Mouse (Mus musculus): ENCODE data around the gene H1f0. TPM values are rescaled to one million over a fixed set of nuclear protein-coding genes. Genes with fewer than 3 reads are reported as not detected.

The H1f0 gene
- polyA plus RNA-seq, 2 experiments = 47.8 to 65.2 TPM

DNA sequence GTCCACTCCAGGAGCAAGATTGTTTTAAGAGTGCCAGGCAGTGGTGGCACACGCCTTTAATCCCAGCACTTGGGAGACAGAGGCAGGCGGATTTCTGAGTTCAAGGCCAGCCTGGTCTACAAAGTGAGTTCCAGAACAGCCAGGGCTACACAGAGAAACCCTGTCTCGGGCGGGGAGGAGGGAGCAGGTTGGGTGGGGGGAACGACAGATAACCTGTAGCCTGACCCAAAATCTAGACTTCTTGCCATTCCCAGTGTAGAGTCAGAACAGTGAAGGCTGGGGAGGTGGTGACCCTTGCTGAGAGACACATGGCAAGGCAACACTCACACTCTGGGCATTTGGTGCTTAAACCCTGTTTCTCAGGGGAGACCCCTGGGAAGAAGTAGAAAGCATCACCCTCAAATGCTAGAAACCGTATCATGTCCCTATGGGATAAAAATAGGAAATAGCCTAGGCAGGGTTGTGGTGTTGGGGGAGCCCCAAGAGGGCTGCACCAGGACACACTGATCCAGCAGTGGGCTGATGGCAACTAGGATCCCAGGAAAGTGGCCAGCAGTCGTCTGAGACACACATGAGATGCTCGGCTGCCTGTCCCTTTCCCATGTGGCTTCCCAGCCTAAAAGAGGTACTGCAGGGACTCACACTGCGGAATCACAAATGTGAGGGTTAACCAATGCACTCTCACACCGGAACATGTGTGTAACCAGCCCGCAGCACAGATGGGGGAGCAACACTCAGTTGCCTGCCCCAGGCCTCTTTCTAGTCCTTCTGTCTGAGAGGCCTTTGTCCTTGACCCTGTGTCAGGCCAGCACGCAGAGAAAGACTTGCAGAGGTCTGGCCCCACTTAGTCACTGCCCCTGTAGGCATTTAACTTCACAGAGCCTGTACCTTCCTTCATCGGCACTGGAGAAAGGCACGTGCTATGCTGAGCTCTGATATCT lies 38.8 kb upstream of the H1f0 start:
- WGBS (ENCODE audit: insufficient replicate concordance) = 75% methylated on average over 14 of the region's 14 CpGs
- no peak overlapping the region for H3K4me2 ChIP-seq (ENCODE audit: low read depth)
- no peak overlapping the region for H3K4me3 ChIP-seq (ENCODE audit: insufficient read depth in 1 of 2, low read depth in 2 of 2, low read length in 2 of 2)
- DNase-seq (ENCODE audit: low read depth in 3 of 3, low spot score in 3 of 3) (no peak), ATAC-seq (ENCODE audit: insufficient read depth) (no peak)
- no peaks in the 10 kb centered on the region for H3K27me3 ChIP-seq (ENCODE audit: control insufficient read depth, insufficient read depth, low read length)
- TF ChIP-seq CTCF (IDR thresholded peaks at IDR 0.05; ENCODE audit: low read depth) = no peak
- no peak for TF ChIP-seq EP300 (IDR thresholded peaks at IDR 0.05; ENCODE audit: low read depth)
- peaks cover 1 to 4% of the 10 kb centered on the region in 2 experiments for H3K4me1 ChIP-seq (replicated peaks; ENCODE audit: control insufficient read depth in 2 of 2, insufficient read depth in 2 of 2, low read length in 1 of 2)
- H3K9ac ChIP-seq (replicated peaks) = no peak overlapping the region
- H3K27ac ChIP-seq = no peak overlapping the region
- H3K9me3 ChIP-seq (ENCODE audit: control insufficient read depth, low read length) = no peaks in the 10 kb centered on the region
- peaks cover 29% of the 10 kb centered on the region for H3K36me3 ChIP-seq (replicated peaks; ENCODE audit: control insufficient read depth, insufficient read depth, low read depth)

DNA sequence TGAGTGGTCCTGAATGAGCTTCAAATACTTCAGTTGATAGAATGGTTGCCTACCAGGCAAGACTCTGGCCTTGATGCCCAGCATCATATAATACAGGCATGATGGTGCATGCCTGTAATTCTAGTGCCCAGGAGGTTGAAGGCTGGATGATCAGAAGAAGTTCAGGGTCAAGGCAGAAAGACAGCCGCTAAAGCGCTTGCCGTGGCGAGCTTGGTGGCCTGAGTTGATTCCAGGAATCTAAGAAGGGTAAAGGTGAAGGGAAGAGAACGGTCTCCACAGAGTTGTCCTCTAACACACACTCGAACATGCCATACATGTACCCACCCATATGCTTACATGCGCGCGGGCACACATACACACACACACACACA lies 38.2 kb upstream of the H1f0 start:
- no peak overlapping the region for H3K9ac ChIP-seq (replicated peaks)
- no peaks in the 10 kb centered on the region for H3K4me1 ChIP-seq (replicated peaks; ENCODE audit: control insufficient read depth in 2 of 2, insufficient read depth in 2 of 2, low read length in 1 of 2)
- WGBS (ENCODE audit: insufficient replicate concordance) = 87% methylated on average over 9 of the region's 9 CpGs
- TF ChIP-seq CTCF (IDR thresholded peaks at IDR 0.05; ENCODE audit: low read depth) = no peak
- no peak for TF ChIP-seq EP300 (IDR thresholded peaks at IDR 0.05; ENCODE audit: low read depth)
- H3K9me3 ChIP-seq (ENCODE audit: control insufficient read depth, low read length) = no peaks in the 10 kb centered on the region
- H3K36me3 ChIP-seq (replicated peaks; ENCODE audit: control insufficient read depth, insufficient read depth, low read depth) = peaks cover 35% of the 10 kb centered on the region
- no peak for DNase-seq (ENCODE audit: low read depth in 3 of 3, low spot score in 3 of 3)
- H3K27me3 ChIP-seq (ENCODE audit: control insufficient read depth, insufficient read depth, low read length) = no peaks in the 10 kb centered on the region
- H3K4me3 ChIP-seq (ENCODE audit: insufficient read depth in 1 of 2, low read depth in 2 of 2, low read length in 2 of 2) = no peak overlapping the region
- no peak overlapping the region for H3K27ac ChIP-seq
- H3K4me2 ChIP-seq (ENCODE audit: low read depth) = no peak overlapping the region
- ATAC-seq (ENCODE audit: insufficient read depth) = no peak

DNA sequence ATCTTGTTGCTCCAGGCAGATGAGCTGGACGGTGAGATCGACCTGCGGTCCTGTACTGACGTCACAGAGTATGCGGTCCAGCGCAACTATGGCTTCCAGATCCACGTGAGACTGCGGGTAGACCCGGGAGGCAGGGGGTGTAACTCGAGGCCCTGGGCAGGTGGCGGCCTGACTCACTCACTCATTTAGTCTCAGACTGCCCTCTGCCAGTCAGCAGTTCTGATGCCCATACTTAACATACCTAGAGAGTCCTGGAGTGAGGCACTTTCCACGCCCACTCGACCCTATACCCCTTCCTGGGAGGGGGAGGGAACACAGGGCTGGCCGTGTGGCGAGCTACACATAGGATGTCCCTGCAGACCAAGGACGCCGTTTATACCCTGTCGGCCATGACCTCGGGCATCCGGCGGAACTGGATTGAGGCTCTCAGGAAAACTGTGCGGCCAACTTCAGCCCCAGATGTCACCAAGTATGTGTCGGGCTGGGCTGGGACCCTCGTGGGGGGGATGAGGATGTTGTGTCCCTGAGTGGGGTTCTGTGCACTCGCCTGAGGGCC lies 37.2 kb upstream of the H1f0 start:
- H3K27ac ChIP-seq = no peak overlapping the region
- H3K4me3 ChIP-seq (ENCODE audit: insufficient read depth in 1 of 2, low read depth in 2 of 2, low read length in 2 of 2) = no peak overlapping the region
- H3K9ac ChIP-seq (replicated peaks) = no peak overlapping the region
- no peaks in the 10 kb centered on the region for H3K9me3 ChIP-seq (ENCODE audit: control insufficient read depth, low read length)
- H3K27me3 ChIP-seq (ENCODE audit: control insufficient read depth, insufficient read depth, low read length) = no peaks in the 10 kb centered on the region
- ATAC-seq (ENCODE audit: insufficient read depth) (no peak), DNase-seq (ENCODE audit: low read depth in 3 of 3, low spot score in 3 of 3) (no peak)
- TF ChIP-seq CTCF (IDR thresholded peaks at IDR 0.05; ENCODE audit: low read depth) (no peak), EP300 (IDR thresholded peaks at IDR 0.05; ENCODE audit: low read depth) (no peak)
- H3K36me3 ChIP-seq (replicated peaks; ENCODE audit: control insufficient read depth, insufficient read depth, low read depth) = peaks cover 37% of the 10 kb centered on the region
- no peak overlapping the region for H3K4me2 ChIP-seq (ENCODE audit: low read depth)
- 88% methylated on average over 25 of the region's 25 CpGs for WGBS (ENCODE audit: insufficient replicate concordance)
- H3K4me1 ChIP-seq (replicated peaks; ENCODE audit: control insufficient read depth in 2 of 2, insufficient read depth in 2 of 2, low read length in 1 of 2) = peaks cover 0 to 2% of the 10 kb centered on the region in 2 experiments; a peak in 2 of 4 replicates

DNA sequence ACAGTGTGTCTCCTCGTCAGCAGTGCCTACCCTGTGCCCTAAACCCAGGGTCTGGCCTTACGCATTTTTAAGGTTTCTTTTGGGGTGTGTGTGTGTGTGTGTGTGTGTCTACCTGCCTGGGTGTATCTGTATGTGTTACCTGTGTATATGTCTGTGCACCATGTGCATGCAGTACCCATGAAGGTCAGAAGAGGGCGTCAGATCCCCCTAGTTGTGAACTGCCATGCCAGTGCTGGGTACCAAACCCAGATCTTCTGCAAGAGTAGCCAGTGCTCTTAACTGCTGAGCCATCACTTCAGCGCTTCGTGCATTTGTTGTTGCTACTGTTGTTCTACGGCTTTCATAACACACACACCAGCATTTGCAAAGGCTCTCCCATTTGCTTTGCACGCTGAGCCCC lies 36.0 kb upstream of the H1f0 start:
- TF ChIP-seq CTCF (IDR thresholded peaks at IDR 0.05; ENCODE audit: low read depth) (peak; percentile 55), EP300 (IDR thresholded peaks at IDR 0.05; ENCODE audit: low read depth) (no peak)
- Histone ChIP-seq H3K9me3 (ENCODE audit: control insufficient read depth, low read length) (no peaks in the 10 kb centered on the region), H3K4me3 (ENCODE audit: insufficient read depth in 1 of 2, low read depth in 2 of 2, low read length in 2 of 2) (no peak overlapping the region), H3K27me3 (ENCODE audit: control insufficient read depth, insufficient read depth, low read length) (no peaks in the 10 kb centered on the region), H3K27ac (no peak overlapping the region), H3K9ac (replicated peaks) (no peak overlapping the region), H3K36me3 (replicated peaks; ENCODE audit: control insufficient read depth, insufficient read depth, low read depth) (peaks cover 37% of the 10 kb centered on the region), H3K4me2 (ENCODE audit: low read depth) (no peak overlapping the region), H3K4me1 (replicated peaks; ENCODE audit: control insufficient read depth in 2 of 2, insufficient read depth in 2 of 2, low read length in 1 of 2) (peaks cover 0 to 3% of the 10 kb centered on the region in 2 experiments; a peak in 2 of 4 replicates)
- 81% methylated on average over 7 of the region's 7 CpGs for WGBS (ENCODE audit: insufficient replicate concordance)
- no peak for DNase-seq (ENCODE audit: low read depth in 3 of 3, low spot score in 3 of 3)
- no peak for ATAC-seq (ENCODE audit: insufficient read depth)

DNA sequence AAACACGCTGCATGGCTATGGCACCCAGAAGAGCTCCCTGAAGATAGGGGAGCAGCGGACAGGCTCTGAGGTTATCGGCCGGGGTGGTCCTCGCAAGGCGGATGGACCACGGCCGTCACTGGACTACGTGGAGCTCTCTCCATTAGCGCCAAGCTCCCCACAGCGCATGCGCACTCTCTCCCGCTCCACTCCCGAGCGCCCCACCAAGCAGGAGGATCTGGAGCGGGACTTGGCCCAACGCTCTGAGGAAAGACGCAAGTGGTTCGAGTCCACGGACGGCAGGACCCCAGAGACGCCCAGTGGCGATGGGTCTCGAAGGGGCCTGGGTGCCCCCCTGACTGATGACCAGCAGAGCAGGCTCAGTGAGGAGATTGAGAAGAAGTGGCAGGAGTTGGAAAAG lies 35.3 kb upstream of the H1f0 start:
- no peak for TF ChIP-seq CTCF (IDR thresholded peaks at IDR 0.05; ENCODE audit: low read depth)
- no peak for TF ChIP-seq EP300 (IDR thresholded peaks at IDR 0.05; ENCODE audit: low read depth)
- H3K27me3 ChIP-seq (ENCODE audit: control insufficient read depth, insufficient read depth, low read length) = no peaks in the 10 kb centered on the region
- no peaks in the 10 kb centered on the region for H3K9me3 ChIP-seq (ENCODE audit: control insufficient read depth, low read length)
- H3K4me1 ChIP-seq (replicated peaks; ENCODE audit: control insufficient read depth in 2 of 2, insufficient read depth in 2 of 2, low read length in 1 of 2) = peaks cover 0 to 3% of the 10 kb centered on the region in 2 experiments; a peak in 2 of 4 replicates
- H3K27ac ChIP-seq = no peak overlapping the region
- no peak overlapping the region for H3K4me3 ChIP-seq (ENCODE audit: insufficient read depth in 1 of 2, low read depth in 2 of 2, low read length in 2 of 2)
- DNase-seq (ENCODE audit: low read depth in 3 of 3, low spot score in 3 of 3) = no peak
- 93% methylated on average over 24 of the region's 24 CpGs for WGBS (ENCODE audit: insufficient replicate concordance)
- H3K36me3 ChIP-seq (replicated peaks; ENCODE audit: control insufficient read depth, insufficient read depth, low read depth) = peaks cover 37% of the 10 kb centered on the region
- ATAC-seq (ENCODE audit: insufficient read depth) = no peak
- no peak overlapping the region for H3K4me2 ChIP-seq (ENCODE audit: low read depth)
- H3K9ac ChIP-seq (replicated peaks) = no peak overlapping the region
